Mouse (Mus musculus) limb, embryonic 10.5 days (tissue): Measurements from ENCODE around the gene Gcgr. TPM values are rescaled to one million over a fixed set of nuclear protein-coding genes. Genes with fewer than 3 reads are reported as not detected.
A peak's percentile ranks its signal among the peaks of the same experiment; 100 is the strongest.
"Not testable (repeated sequence)": the region's sequence is repeated elsewhere in the genome, so short reads cannot be mapped to it uniquely, and the experiment has no call there.

ENCODE experiments used
- DNase-seq: peaks from one replicate; pipeline ENCODE4 v3.0.0-alpha.2; 2017; ENCODE audit warnings: low spot score
- H3K27ac ChIP-seq: fragments of 300-500 bp; sonication (generic); 2 replicates; pipeline ENCODE4 v1.5.1; 2016; ENCODE audit warnings: mild to moderate bottlenecking
- H3K27me3 ChIP-seq: fragments of 300-500 bp; sonication (generic); 2 replicates; pipeline ENCODE4 v1.6.1; 2016; ENCODE audit warnings: low read depth, mild to moderate bottlenecking; ENCODE audit not compliant: poor library complexity, severe bottlenecking
- H3K36me3 ChIP-seq: fragments of 300-500 bp; sonication (generic); 2 replicates; pipeline ENCODE4 v1.6.1; 2016; ENCODE audit warnings: mild to moderate bottlenecking, moderate library complexity
- H3K4me1 ChIP-seq: fragments of 300-500 bp; sonication (generic); 2 replicates; pipeline ENCODE4 v1.6.1; 2016
- H3K4me3 ChIP-seq: fragments of 300-500 bp; sonication (generic); 2 replicates; pipeline ENCODE4 v1.5.1; 2016; ENCODE audit warnings: mild to moderate bottlenecking, moderate library complexity
- H3K9me3 ChIP-seq: fragments of 300-500 bp; sonication (generic); replicated peaks from 2 replicates; pipeline ENCODE4 v1.6.1; 2016; ENCODE audit warnings: mild to moderate bottlenecking
- WGBS: fragments of 180-500 bp; shearing (Covaris S2); methylation state at CpG from one replicate; pipeline ENCODE4 v1.1.7; 2016; 5-methylcytosine and 5-hydroxymethylcytosine counted together
- polyA plus RNA-seq: library from polyadenylated mRNA; unstranded; fragments of >200 nt; fragmentation: Nextera tagmentation; extraction: Ambion mirVana; gene quantifications from 2 replicates; pipeline ENCODE4 v1.2.1, GENCODE M21; 2016

The Gcgr gene
- polyA plus RNA-seq, 1 experiment from 2014 or later = 1.1 TPM

- Histone ChIP-seq H3K27me3 (no peaks in the 10 kb centered on the region), H3K9me3 (no peaks in the 10 kb centered on the region), H3K27ac (peak overlapping the region; percentile 54; the same call in 1 of the 2 replicates), H3K4me1 (peaks cover 52% of the 10 kb centered on the region), H3K4me3 (peak overlapping the region; percentile 90; the same call in 1 of the 2 replicates), H3K36me3 (peaks cover 56% of the 10 kb centered on the region)
- no peak for DNase-seq
- 79% methylated on average over 11 of the region's 11 CpGs for whole genome bisulfite sequencing
Observed at GRCm38 (mm10) chr11:120578694-120579243, 48.3 kb downstream of the Gcgr start.

- 0 out of 2 replicates have a peak, but pooled peaks cover 2% of the 10 kb centered on the region for H3K9me3 ChIP-seq
- peak overlapping the region; percentile 54; the same call in 1 of the 2 replicates for H3K27ac ChIP-seq
- no peaks in the 10 kb centered on the region for H3K27me3 ChIP-seq
- H3K36me3 ChIP-seq = peaks cover 64% of the 10 kb centered on the region
- 64% methylated on average over 15 of the region's 15 CpGs for WGBS
- peaks cover 45% of the 10 kb centered on the region for H3K4me1 ChIP-seq
- peak overlapping the region; percentile 90 for H3K4me3 ChIP-seq
- peak; percentile 89 for DNase-seq
Observed at GRCm38 (mm10) chr11:120579316-120580107, 49.0 kb downstream of the Gcgr start.

- Histone ChIP-seq H3K4me3 (peak overlapping the region; percentile 90), H3K4me1 (peaks cover 42% of the 10 kb centered on the region), H3K36me3 (peaks cover 70% of the 10 kb centered on the region), H3K27me3 (no peaks in the 10 kb centered on the region), H3K9me3 (0 out of 2 replicates have a peak, but pooled peaks cover 2% of the 10 kb centered on the region), H3K27ac (peak overlapping the region; percentile 97)
- no peak for DNase-seq
- 69% methylated on average over 7 of the region's 7 CpGs for WGBS
Observed at GRCm38 (mm10) chr11:120580190-120580589, 49.7 kb downstream of the Gcgr start.

- peak; percentile 64 for DNase-seq
- under 1% methylated on average over 33 of the region's 44 CpGs for WGBS
- Histone ChIP-seq H3K36me3 (peaks cover 78% of the 10 kb centered on the region), H3K27ac (peak overlapping the region; percentile 97), H3K4me3 (peak overlapping the region; percentile 90), H3K4me1 (peaks cover 42% of the 10 kb centered on the region), H3K27me3 (no peaks in the 10 kb centered on the region), H3K9me3 (0 out of 2 replicates have a peak, but pooled peaks cover 2% of the 10 kb centered on the region)
Observed at GRCm38 (mm10) chr11:120580871-120581331, 50.4 kb downstream of the Gcgr start.

- 0 out of 2 replicates have a peak, but pooled peaks cover 2% of the 10 kb centered on the region for H3K9me3 ChIP-seq
Observed at GRCm38 (mm10) chr11:120581490-120582267, 51.2 kb downstream of the Gcgr start, which contains the start of gene Arhgdia. Gene Arhgdia, minus strand, starts transcription at chr11:120581624.

GRCm38 (mm10) chr11:120582268-120582981 is 51.9 kb downstream of the Gcgr start:
- H3K4me3 ChIP-seq = peak overlapping the region; percentile 90
- 0 out of 2 replicates have a peak, but pooled peaks cover 2% of the 10 kb centered on the region for H3K9me3 ChIP-seq
- WGBS = 75% methylated on average over 8 of the region's 8 CpGs
- DNase-seq = no peak
- peaks cover 81% of the 10 kb centered on the region for H3K36me3 ChIP-seq
- H3K4me1 ChIP-seq = peaks cover 42% of the 10 kb centered on the region
- no peaks in the 10 kb centered on the region for H3K27me3 ChIP-seq
- peak overlapping the region; percentile 97 for H3K27ac ChIP-seq

More at GRCm38 (mm10) chr11:120581490-120582267, 51.2 kb downstream of the Gcgr start, which contains the start of gene Arhgdia:
- DNase-seq = peak; percentile 92
- H3K36me3 ChIP-seq = peaks cover 80% of the 10 kb centered on the region
- H3K27me3 ChIP-seq = no peaks in the 10 kb centered on the region
- H3K4me1 ChIP-seq = peaks cover 42% of the 10 kb centered on the region
- peak within 1 kb of the TSS; percentile 90 for H3K4me3 ChIP-seq
- peak within 1 kb of the TSS; percentile 97 for H3K27ac ChIP-seq
- WGBS = 5% methylated on average over 75 of the region's 75 CpGs

- peaks cover 81% of the 10 kb centered on the region for H3K36me3 ChIP-seq
- H3K27me3 ChIP-seq, H3K27ac ChIP-seq, H3K4me3 ChIP-seq, DNase-seq, H3K9me3 ChIP-seq: not testable (repeated sequence)
- 91% methylated on average over 2 of the region's 2 CpGs for WGBS
- H3K4me1 ChIP-seq = peaks cover 40% of the 10 kb centered on the region
Observed at GRCm38 (mm10) chr11:120582982-120583293, 52.4 kb downstream of the Gcgr start.

- 98% methylated on average over 1 of the region's 1 CpGs for WGBS
- Histone ChIP-seq H3K4me1 (peaks cover 30% of the 10 kb centered on the region), H3K36me3 (peaks cover 81% of the 10 kb centered on the region), H3K27ac (no peak overlapping the region), H3K27me3 (no peaks in the 10 kb centered on the region), H3K9me3 (0 out of 2 replicates have a peak, but pooled peaks cover 2% of the 10 kb centered on the region), H3K4me3 (no peak overlapping the region)
- no peak for DNase-seq
Observed at GRCm38 (mm10) chr11:120583937-120584336, 53.4 kb downstream of the Gcgr start.

GRCm38 (mm10) chr11:120588531-120588930 is 58.0 kb downstream of the Gcgr start:
- 0 out of 2 replicates have a peak, but pooled peaks cover 2% of the 10 kb centered on the region for H3K9me3 ChIP-seq
- H3K4me1 ChIP-seq = no peaks in the 10 kb centered on the region
- no peak for DNase-seq
- no peak overlapping the region for H3K4me3 ChIP-seq
- no peak overlapping the region for H3K27ac ChIP-seq
- 96% methylated on average over 6 of the region's 6 CpGs for WGBS
- no peaks in the 10 kb centered on the region for H3K27me3 ChIP-seq
- peaks cover 99% of the 10 kb centered on the region for H3K36me3 ChIP-seq

Other genes with a start within 250 kb of the Gcgr start
- gene Actg1, start 182.2 kb upstream of the Gcgr start, polyA plus RNA-seq = 3,099 and 3,197 TPM in 2 replicates
- gene Fscn2, start 169.2 kb upstream of the Gcgr start, polyA plus RNA-seq = 0.35 and 0.74 TPM in 2 replicates
- gene Faap100, start 151.9 kb upstream of the Gcgr start, polyA plus RNA-seq = 34.2 and 40.6 TPM in 2 replicates
- gene Nploc4, start 93.0 kb upstream of the Gcgr start, polyA plus RNA-seq = 55.7 and 56.8 TPM in 2 replicates
- not detected in 2 replicates for gene Tspan10, start 88.1 kb upstream of the Gcgr start, polyA plus RNA-seq
- 0.24 TPM in 1 of 2 replicates, not detected in the other for gene Pde6g, start 77.2 kb upstream of the Gcgr start, polyA plus RNA-seq
- 9.7 and 10.5 TPM in 2 replicates for gene Oxld1, start 72.6 kb upstream of the Gcgr start, polyA plus RNA-seq
- gene Ccdc137, start 72.6 kb upstream of the Gcgr start, polyA plus RNA-seq = 48.9 and 56.7 TPM in 2 replicates
- gene Arl16, start 63.1 kb upstream of the Gcgr start, polyA plus RNA-seq = 54.2 and 65.6 TPM in 2 replicates
- gene Mrpl12, start 46.1 kb upstream of the Gcgr start, polyA plus RNA-seq = 187 and 250 TPM in 2 replicates
- 69.0 and 71.8 TPM in 2 replicates for gene Slc25a10, start 38.9 kb upstream of the Gcgr start, polyA plus RNA-seq
- 223 and 235 TPM in 2 replicates for gene Mcrip1, start 19.0 kb downstream of the Gcgr start, polyA plus RNA-seq
- gene Ppp1r27, start 20.4 kb downstream of the Gcgr start, polyA plus RNA-seq = 0.25 and 0.26 TPM in 2 replicates
- 613 and 656 TPM in 2 replicates for gene P4hb, start 42.6 kb downstream of the Gcgr start, polyA plus RNA-seq
- 742 and 814 TPM in 2 replicates for gene Arhgdia, start 50.9 kb downstream of the Gcgr start, polyA plus RNA-seq
- 720 and 728 TPM in 2 replicates for gene Alyref, start 67.7 kb downstream of the Gcgr start, polyA plus RNA-seq
- gene Anapc11, start 67.7 kb downstream of the Gcgr start, polyA plus RNA-seq = 201 and 207 TPM in 2 replicates
- 0.56 TPM in 1 of 2 replicates, not detected in the other for gene Npb, start 77.8 kb downstream of the Gcgr start, polyA plus RNA-seq
- gene Pcyt2, start 87.2 kb downstream of the Gcgr start, polyA plus RNA-seq = 161 and 169 TPM in 2 replicates
- 27.2 and 28.8 TPM in 2 replicates for gene Sirt7, start 94.5 kb downstream of the Gcgr start, polyA plus RNA-seq
- gene Mafg, start 102.9 kb downstream of the Gcgr start, polyA plus RNA-seq = 25.9 and 28.1 TPM in 2 replicates
- gene Pycr1, start 113.1 kb downstream of the Gcgr start, polyA plus RNA-seq = 40.6 TPM in 2 replicates
- not detected in 2 replicates for gene Myadml2, start 117.5 kb downstream of the Gcgr start, polyA plus RNA-seq
- gene Notum, start 130.5 kb downstream of the Gcgr start, polyA plus RNA-seq = 9.1 and 10.1 TPM in 2 replicates
- gene Aspscr1, start 142.3 kb downstream of the Gcgr start, polyA plus RNA-seq = 166 and 171 TPM in 2 replicates
- gene Cenpx, start 183.0 kb downstream of the Gcgr start, polyA plus RNA-seq = 122 and 123 TPM in 2 replicates
- gene Lrrc45, start 183.2 kb downstream of the Gcgr start, polyA plus RNA-seq = 52.8 and 60.8 TPM in 2 replicates
- gene Rac3, start 190.8 kb downstream of the Gcgr start, polyA plus RNA-seq = 25.4 and 28.8 TPM in 2 replicates
- 14.0 and 15.9 TPM in 2 replicates for gene Dcxr, start 196.6 kb downstream of the Gcgr start, polyA plus RNA-seq
- gene Cbr2, start 201.4 kb downstream of the Gcgr start, polyA plus RNA-seq = 15.2 and 16.3 TPM in 2 replicates
- gene Hmga1b, start 232.1 kb downstream of the Gcgr start, polyA plus RNA-seq = 9.3 and 20.0 TPM in 2 replicates